Mouse (Mus musculus): ENCODE measurements at regions not wholly inside any gene's neighbourhood (a gene's known extent, or its start where the extent isn't known, plus 50 kb on each side); places are given as distances from the start of the nearest gene placed in this dataset.

DNA sequence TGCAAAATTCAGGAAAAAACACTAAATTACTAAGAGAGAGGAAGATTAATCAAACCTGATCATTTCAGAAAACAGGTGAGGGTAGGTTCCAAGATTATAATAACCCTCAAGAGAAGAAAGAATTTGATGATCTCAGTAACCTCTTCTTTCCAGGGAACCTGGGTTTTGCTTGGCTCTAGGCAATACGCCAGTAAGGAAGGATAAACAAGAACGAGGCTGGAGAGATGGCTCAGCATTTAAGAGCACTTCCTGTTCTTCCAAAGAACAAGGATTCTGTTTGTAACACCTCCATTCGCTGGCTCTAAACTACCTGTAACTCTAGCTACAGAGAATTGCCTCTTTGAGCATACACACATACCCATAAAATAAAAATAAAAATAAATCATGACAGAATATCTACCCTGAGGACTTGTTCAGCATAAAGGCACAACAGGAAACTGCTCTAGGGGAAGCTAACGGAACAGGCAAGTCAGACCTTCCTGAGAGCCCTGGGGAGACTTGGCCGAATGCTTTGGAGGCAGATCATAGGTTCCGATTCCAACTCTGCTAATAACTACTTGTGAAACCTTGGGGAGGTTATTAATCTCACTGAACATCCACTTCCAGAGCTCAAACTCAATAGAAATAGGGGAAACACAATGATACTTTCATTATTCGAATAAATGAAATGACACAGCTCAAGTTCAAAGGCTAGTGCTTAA, 112.4 kb downstream of the 4933415F23Rik start:
- TF ChIP-seq CTCF (IDR thresholded peaks at IDR 0.05 in 2 of 3, conservative IDR thresholded peaks at IDR 0.05 in 1 of 3; ENCODE audit: control insufficient read depth in 1 of 3, insufficient read depth in 1 of 3, low read depth in 2 of 3, low read length in 3 of 3, poor library complexity in 1 of 3, severe bottlenecking in 1 of 3) (no peak), USF1 (IDR thresholded peaks at IDR 0.05; ENCODE audit: low read depth, low read length) (no peak), KAT2A (conservative IDR thresholded peaks at IDR 0.05; ENCODE audit: low read depth, low read length) (no peak), GATA1 (IDR thresholded peaks at IDR 0.05; ENCODE audit: low read depth, low read length) (no peak), BHLHE40 (IDR thresholded peaks at IDR 0.05; ENCODE audit: borderline replicate concordance, low read depth, low read length) (no peak), POLR2A (IDR thresholded peaks at IDR 0.05; ENCODE audit: control insufficient read depth in 1 of 2, insufficient read depth in 1 of 2, low read depth in 1 of 2, low read length in 2 of 2, poor library complexity in 1 of 2) (no peak), CHD1 (IDR thresholded peaks at IDR 0.05; ENCODE audit: low read depth, low read length) (no peak), ETS1 (IDR thresholded peaks at IDR 0.05; ENCODE audit: low read depth, low read length) (no peak)

All from MEL (cell line).